Mouse (Mus musculus) hindbrain, embryonic 11.5 days (tissue): ENCODE results near the gene Mctp2. TPM values are rescaled to one million over a fixed set of nuclear protein-coding genes. Genes with fewer than 3 reads are reported as not detected.

ENCODE experiments used
- ATAC-seq: fragments of 200-750 bp; cut with Nextera tagmentation; 2 replicates; pipeline ENCODE4 v1.8.0; 2017; ENCODE audit warnings: mild to moderate bottlenecking, moderate TSS enrichment, moderate library complexity; ENCODE audit not compliant: low FRiP score
- DNase-seq: peaks from one replicate; pipeline ENCODE4 v3.0.0-alpha.2; 2015; ENCODE audit warnings: low spot score
- H3K27ac ChIP-seq: fragments of 300-500 bp; sonication (generic); 2 replicates; pipeline ENCODE4 v1.5.1; 2014; ENCODE audit warnings: mild to moderate bottlenecking, low read depth, low read length
- H3K27me3 ChIP-seq: fragments of 300-500 bp; sonication (generic); 2 replicates; pipeline ENCODE4 v1.6.1; 2014; ENCODE audit warnings: mild to moderate bottlenecking, low read length, moderate library complexity, mixed read lengths; ENCODE audit not compliant: control insufficient read depth, insufficient read depth
- H3K36me3 ChIP-seq: fragments of 300-500 bp; sonication (generic); 2 replicates; pipeline ENCODE4 v1.6.1; 2014; ENCODE audit warnings: mild to moderate bottlenecking, low read length, moderate library complexity, mixed read lengths; ENCODE audit not compliant: control insufficient read depth, insufficient read depth
- H3K4me1 ChIP-seq: fragments of 300-500 bp; sonication (generic); replicated peaks from 2 replicates; pipeline ENCODE4 v1.6.1; 2014; ENCODE audit warnings: low read length, mixed read lengths; ENCODE audit not compliant: control insufficient read depth, insufficient read depth
- H3K4me2 ChIP-seq: fragments of 300-500 bp; sonication (generic); replicated peaks from 2 replicates; pipeline ENCODE4 v1.6.1; 2014; ENCODE audit warnings: mild to moderate bottlenecking, low read depth, low read length
- H3K4me3 ChIP-seq: fragments of 300-500 bp; sonication (generic); 2 replicates; pipeline ENCODE4 v1.5.1; 2014; ENCODE audit warnings: low read depth, low read length
- H3K9ac ChIP-seq: fragments of 300-500 bp; sonication (generic); 2 replicates; pipeline ENCODE4 v1.6.1; 2014; ENCODE audit warnings: low read depth, low read length
- H3K9me3 ChIP-seq: fragments of 300-500 bp; sonication (generic); 2 replicates; pipeline ENCODE4 v1.6.1; 2016; ENCODE audit warnings: low read length; ENCODE audit not compliant: control insufficient read depth
- WGBS: fragments of 180-500 bp; shearing (Covaris S2); extraction: QIAGEN DNeasy Blood & Tissue Kit; methylation state at CpG from one replicate; pipeline ENCODE4 v1.1.7; 2014; 5-methylcytosine and 5-hydroxymethylcytosine counted together
- polyA plus RNA-seq: library from polyadenylated mRNA; unstranded; fragments of >200 nt; fragmentation: Nextera tagmentation; extraction: Ambion mirVana; gene quantifications from 2 replicates; pipeline ENCODE4 v1.2.1, GENCODE M21; 2014

Mctp2 gene
- polyA plus RNA-seq, 1 experiment from 2014 or later: 0.12 TPM

DNA sequence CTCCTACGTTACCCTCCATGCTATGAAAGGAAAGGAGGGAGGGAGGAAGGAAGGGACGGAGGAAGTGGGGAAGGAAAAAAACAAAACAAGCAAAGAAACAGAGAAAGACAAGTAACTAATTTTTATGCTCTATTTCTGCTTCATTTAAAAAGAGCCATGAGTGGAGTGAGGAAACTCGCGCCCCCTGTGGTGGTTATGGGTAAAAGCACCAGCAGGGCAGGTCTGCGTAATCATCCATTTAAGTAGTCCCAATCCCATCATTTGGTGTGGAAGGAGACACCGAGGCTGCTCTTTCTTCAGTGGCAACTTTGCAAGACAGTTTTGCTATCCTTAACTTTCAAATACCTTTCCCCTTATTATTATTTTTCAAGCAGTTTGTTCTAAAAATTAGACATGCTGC is 202.2 kb downstream of the Mctp2 start:
- H3K27me3 ChIP-seq: no peaks in the 10 kb centered on the region
- H3K36me3 ChIP-seq: no peaks in the 10 kb centered on the region
- no peaks in the 10 kb centered on the region for H3K9me3 ChIP-seq
- ATAC-seq (no peak), DNase-seq (peak; percentile 34)
- no peak overlapping the region for H3K9ac ChIP-seq
- H3K4me2 ChIP-seq: no peak overlapping the region
- H3K27ac ChIP-seq: no peak overlapping the region
- H3K4me1 ChIP-seq: no peaks in the 10 kb centered on the region
- WGBS: 49% methylated on average over 6 of the region's 6 CpGs
- no peak overlapping the region for H3K4me3 ChIP-seq

DNA sequence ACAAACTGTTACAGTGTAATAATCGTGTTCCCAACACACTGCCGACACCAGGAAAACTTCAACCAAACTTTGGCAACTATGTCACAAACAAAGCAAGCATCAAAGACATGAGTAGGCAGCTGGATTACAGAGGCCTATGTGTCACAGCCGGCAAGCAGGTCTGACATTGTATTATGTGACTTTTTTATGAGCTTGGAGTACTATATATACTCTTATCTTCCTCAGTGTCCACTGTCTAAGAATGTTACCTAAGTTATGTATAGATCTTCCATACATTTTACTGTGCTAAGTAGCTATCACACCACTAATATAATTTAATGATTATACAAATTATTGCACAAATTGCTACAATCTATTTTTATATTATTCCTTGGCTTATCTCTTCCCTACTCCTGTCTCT is 202.8 kb downstream of the Mctp2 start:
- DNase-seq: no peak
- Histone ChIP-seq H3K27me3 (no peaks in the 10 kb centered on the region), H3K27ac (no peak overlapping the region), H3K4me3 (no peak overlapping the region), H3K4me1 (no peaks in the 10 kb centered on the region), H3K36me3 (no peaks in the 10 kb centered on the region), H3K4me2 (no peak overlapping the region), H3K9ac (no peak overlapping the region), H3K9me3 (no peaks in the 10 kb centered on the region)
- 75% methylated on average over 3 of the region's 3 CpGs for WGBS
- ATAC-seq: no peak

DNA sequence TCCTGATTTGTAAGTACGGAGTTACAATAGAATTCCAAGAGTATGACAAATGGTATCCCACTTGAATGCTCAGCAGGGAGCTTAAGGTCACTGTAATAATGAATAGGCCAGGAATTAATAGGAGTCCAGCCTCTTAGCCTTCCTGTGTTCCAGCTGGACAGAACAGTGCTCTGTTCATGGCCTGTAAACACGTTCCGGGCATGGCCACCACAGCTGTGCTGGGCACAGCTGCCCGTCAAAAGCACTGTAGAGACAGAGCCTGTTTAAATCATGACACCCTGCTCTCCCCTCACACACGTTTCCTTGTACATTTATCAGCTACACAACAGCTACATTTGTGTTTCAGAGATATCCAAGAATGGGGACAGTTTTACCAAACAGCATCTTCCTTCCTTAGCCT is 205.7 kb downstream of the Mctp2 start:
- Histone ChIP-seq H3K9me3 (no peaks in the 10 kb centered on the region), H3K4me1 (no peaks in the 10 kb centered on the region), H3K27me3 (no peaks in the 10 kb centered on the region), H3K4me3 (no peak overlapping the region), H3K4me2 (no peak overlapping the region), H3K36me3 (no peaks in the 10 kb centered on the region), H3K27ac (no peak overlapping the region), H3K9ac (no peak overlapping the region)
- DNase-seq: no peak
- WGBS: 57% methylated on average over 5 of the region's 5 CpGs
- no peak for ATAC-seq

DNA sequence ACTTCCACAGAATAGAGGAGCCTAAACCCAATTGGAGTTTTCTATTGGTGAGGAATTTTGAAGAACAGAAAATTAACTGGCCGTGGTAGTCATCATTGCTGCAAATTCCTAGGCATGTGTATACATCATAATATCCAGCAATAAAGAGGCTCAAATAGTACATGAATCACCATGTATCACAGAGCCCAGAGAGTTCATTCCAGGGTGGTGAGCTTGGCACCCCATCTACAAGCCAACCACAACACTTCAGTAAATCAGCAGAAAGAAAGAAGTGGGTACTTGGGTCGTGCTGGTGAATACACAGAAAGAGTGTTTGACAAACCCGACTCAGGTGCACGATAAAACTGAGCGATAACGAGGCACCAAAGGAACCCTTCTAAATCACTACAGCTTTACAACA is 207.8 kb downstream of the Mctp2 start:
- Histone ChIP-seq H3K27ac (no peak overlapping the region), H3K36me3 (no peaks in the 10 kb centered on the region), H3K9ac (no peak overlapping the region), H3K9me3 (no peaks in the 10 kb centered on the region), H3K4me3 (no peak overlapping the region), H3K27me3 (no peaks in the 10 kb centered on the region), H3K4me2 (no peak overlapping the region), H3K4me1 (no peaks in the 10 kb centered on the region)
- 94% methylated on average over 6 of the region's 6 CpGs for WGBS
- DNase-seq: no peak
- no peak for ATAC-seq

DNA sequence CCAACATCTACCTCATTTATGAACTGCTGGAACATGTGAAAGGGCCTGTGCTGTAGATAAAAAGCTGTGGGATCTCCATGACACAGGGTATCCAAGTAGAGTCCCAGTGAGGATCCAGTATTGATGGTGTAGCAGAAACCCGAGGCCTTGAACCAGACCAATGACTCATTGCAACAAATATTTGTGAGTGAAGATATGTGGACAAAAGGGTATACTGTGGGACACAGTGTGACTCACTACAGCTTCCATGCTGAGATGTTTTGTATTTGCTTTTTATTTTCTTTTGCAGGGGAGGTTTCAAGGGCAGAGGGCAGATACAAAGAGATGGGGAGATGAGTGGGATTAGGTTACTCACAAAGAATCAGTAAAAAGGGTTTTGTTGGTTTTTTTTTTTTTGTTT is 209.4 kb downstream of the Mctp2 start:
- DNase-seq (no peak), ATAC-seq (no peak)
- Histone ChIP-seq H3K27ac (no peak overlapping the region), H3K4me1 (no peaks in the 10 kb centered on the region), H3K4me3 (no peak overlapping the region), H3K27me3 (no peaks in the 10 kb centered on the region), H3K9ac (no peak overlapping the region), H3K4me2 (no peak overlapping the region), H3K36me3 (no peaks in the 10 kb centered on the region), H3K9me3 (no peaks in the 10 kb centered on the region)
- 56% methylated on average over 1 of the region's 1 CpGs for WGBS

DNA sequence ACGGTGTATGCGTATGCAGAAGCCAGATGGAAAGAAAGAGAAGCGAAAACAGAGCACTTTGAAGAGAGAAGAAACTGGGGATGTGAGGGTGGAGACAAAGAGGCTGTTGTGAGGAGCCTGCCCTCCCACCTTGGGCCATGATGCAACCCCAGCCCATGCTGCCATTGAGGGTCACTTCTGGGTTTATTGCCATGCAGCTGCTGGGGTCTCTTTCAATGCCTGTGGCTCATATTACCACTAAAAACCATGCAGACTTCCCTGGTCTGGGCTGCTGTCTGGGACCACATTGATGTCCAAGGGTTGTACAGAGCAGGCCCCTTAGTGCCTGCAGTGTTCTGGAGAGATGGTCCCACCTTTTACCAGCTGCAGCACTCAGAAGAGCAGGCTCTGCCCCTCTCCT is 210.0 kb downstream of the Mctp2 start:
- no peaks in the 10 kb centered on the region for H3K9me3 ChIP-seq
- no peak for ATAC-seq
- H3K4me2 ChIP-seq: no peak overlapping the region
- H3K27me3 ChIP-seq: no peaks in the 10 kb centered on the region
- H3K4me3 ChIP-seq: no peak overlapping the region
- no peaks in the 10 kb centered on the region for H3K4me1 ChIP-seq
- no peak overlapping the region for H3K9ac ChIP-seq
- WGBS: 47% methylated on average over 3 of the region's 3 CpGs
- DNase-seq: no peak
- no peaks in the 10 kb centered on the region for H3K36me3 ChIP-seq
- H3K27ac ChIP-seq: no peak overlapping the region

DNA sequence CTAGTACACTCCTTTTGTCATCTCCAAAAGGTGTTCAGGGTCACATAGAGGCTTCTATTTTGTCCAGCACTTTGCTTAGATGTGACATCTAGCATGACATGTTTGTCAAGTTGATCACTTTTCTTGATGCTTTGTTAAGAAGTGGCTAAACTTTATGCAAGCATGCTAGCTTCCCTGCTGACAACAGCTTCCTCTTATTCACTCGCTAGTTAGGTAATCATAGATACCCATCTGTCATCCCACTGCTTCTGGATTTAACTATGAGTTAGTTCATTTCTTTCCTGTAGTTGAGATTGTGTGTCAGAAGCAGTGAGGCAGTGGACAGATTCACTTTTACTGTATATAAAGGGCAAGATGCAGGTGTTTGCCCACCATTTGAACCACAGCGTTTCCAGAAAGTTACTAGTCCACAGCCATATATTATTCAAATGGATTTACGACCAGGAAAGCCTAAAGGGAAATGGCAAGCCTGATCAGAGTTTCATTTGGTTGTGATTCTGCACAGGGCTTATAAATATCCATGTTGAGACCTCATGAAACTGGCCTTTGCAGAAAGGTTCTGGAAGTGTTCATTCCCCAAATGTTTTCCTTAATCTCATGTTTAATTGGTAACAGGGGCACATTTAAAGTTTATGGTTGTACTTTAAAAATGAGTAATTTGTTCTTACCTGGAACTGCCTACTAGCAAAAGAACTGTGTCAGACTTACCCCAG is 216.8 kb downstream of the Mctp2 start:
- Histone ChIP-seq H3K4me3 (no peak overlapping the region), H3K36me3 (no peaks in the 10 kb centered on the region), H3K4me2 (no peak overlapping the region), H3K27ac (no peak overlapping the region), H3K27me3 (no peaks in the 10 kb centered on the region), H3K9me3 (no peaks in the 10 kb centered on the region), H3K9ac (no peak overlapping the region), H3K4me1 (no peaks in the 10 kb centered on the region)
- no peak for DNase-seq
- WGBS: 87% methylated on average over 3 of the region's 3 CpGs
- ATAC-seq: no peak

DNA sequence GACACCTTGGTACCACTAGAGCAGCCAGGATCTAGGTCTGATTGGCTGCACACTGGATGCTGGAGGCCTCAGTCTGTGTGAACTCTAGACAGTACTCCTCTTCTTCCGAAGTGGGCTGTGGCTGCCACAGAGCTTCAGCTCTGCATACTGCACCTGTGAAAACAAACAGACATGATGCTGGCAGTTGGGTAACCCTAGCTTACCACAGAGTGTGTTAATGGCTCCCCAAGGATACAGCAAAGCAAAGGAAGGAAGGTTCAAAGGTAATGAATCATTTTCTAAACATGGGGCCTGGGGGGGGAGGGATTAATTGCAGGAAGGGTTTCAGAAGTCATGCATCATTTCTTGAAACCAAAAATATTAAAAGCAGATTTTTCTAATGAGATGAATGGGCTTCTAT is 225.7 kb downstream of the Mctp2 start:
- no peaks in the 10 kb centered on the region for H3K4me1 ChIP-seq
- H3K27ac ChIP-seq: no peak overlapping the region
- H3K4me2 ChIP-seq: no peak overlapping the region
- no peak for ATAC-seq
- 61% methylated on average over 1 of the region's 1 CpGs for WGBS
- no peak overlapping the region for H3K9ac ChIP-seq
- no peaks in the 10 kb centered on the region for H3K36me3 ChIP-seq
- no peaks in the 10 kb centered on the region for H3K27me3 ChIP-seq
- DNase-seq: no peak
- no peak overlapping the region for H3K4me3 ChIP-seq
- H3K9me3 ChIP-seq: no peaks in the 10 kb centered on the region

DNA sequence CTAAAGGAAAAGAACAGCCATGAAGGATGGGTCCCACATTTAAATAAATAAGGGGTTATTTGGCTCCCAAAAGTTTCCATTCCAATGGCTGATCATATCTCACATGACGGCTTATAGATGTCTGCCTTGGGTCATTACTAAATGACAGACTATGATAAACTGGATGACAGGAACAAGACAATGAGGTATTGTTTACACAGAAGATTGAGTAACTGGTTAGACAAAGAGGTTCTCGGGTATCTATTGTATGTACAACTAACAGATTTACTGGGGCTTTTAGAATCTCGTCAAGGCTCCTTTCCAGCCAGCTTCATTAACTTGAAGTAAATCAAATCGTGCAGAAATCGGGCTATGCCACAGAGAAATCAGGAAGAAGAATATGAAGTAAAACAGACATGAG is 227.5 kb downstream of the Mctp2 start:
- Histone ChIP-seq H3K9me3 (no peaks in the 10 kb centered on the region), H3K27ac (no peak overlapping the region), H3K4me2 (no peak overlapping the region), H3K4me1 (no peaks in the 10 kb centered on the region), H3K27me3 (no peaks in the 10 kb centered on the region), H3K9ac (no peak overlapping the region), H3K36me3 (no peaks in the 10 kb centered on the region), H3K4me3 (no peak overlapping the region)
- 32% methylated on average over 5 of the region's 5 CpGs for WGBS
- ATAC-seq: no peak
- no peak for DNase-seq
